Mouse (Mus musculus): ENCODE measurements around the gene Clip4. TPM values are rescaled to one million over a fixed set of nuclear protein-coding genes. Genes with fewer than 3 reads are reported as not detected.
"Not testable (repeated sequence)": the region's sequence is repeated elsewhere in the genome, so short reads cannot be mapped to it uniquely, and the experiment has no call there.

Clip4 gene
- 4.4 and 5.1 TPM in 2 replicates for polyA plus RNA-seq (2016; fragmentation: Nextera tagmentation; extraction: Ambion mirVana)

- H3K4me1 ChIP-seq: peaks cover 22% of the 10 kb centered on the region
- not testable (repeated sequence) for DNase-seq (ENCODE audit: extremely low spot score, low spot score); H3K36me3 ChIP-seq (replicated peaks); H3K9me3 ChIP-seq; H3K27me3 ChIP-seq (ENCODE audit: poor library complexity, severe bottlenecking); H3K4me3 ChIP-seq
- H3K27ac ChIP-seq: peak within 1 kb of the TSS; percentile 82
- 69% methylated on average over 1 of the region's 1 CpGs for WGBS
These were observed at the start of gene Clip4 for GRCm38 (mm10) chr17:71768173-71768572. Clip4 (plus strand) TSS chr17:71768473.

- no peak for DNase-seq (ENCODE audit: extremely low spot score, low spot score)
- H3K27ac ChIP-seq: no peak overlapping the region
- no peaks in the 10 kb centered on the region for H3K9me3 ChIP-seq
- H3K4me3 ChIP-seq: no peak overlapping the region
- H3K27me3 ChIP-seq (ENCODE audit: poor library complexity, severe bottlenecking): no peaks in the 10 kb centered on the region
- H3K4me1 ChIP-seq: no peaks in the 10 kb centered on the region
- no peaks in the 10 kb centered on the region for H3K36me3 ChIP-seq (replicated peaks)
These were observed 47.8 kb upstream of the Clip4 start for GRCm38 (mm10) chr17:71720434-71720833.

- WGBS: 86% methylated on average over 3 of the region's 3 CpGs
- H3K27me3 ChIP-seq (ENCODE audit: poor library complexity, severe bottlenecking): no peaks in the 10 kb centered on the region
These were observed 47.3 kb upstream of the Clip4 start for GRCm38 (mm10) chr17:71721019-71721418.

GRCm38 (mm10) chr17:71730655-71731054, 37.6 kb upstream of the Clip4 start:
- no peaks in the 10 kb centered on the region for H3K4me1 ChIP-seq
- no peak for DNase-seq (ENCODE audit: extremely low spot score, low spot score)
- H3K4me3 ChIP-seq: no peak overlapping the region
- no peak overlapping the region for H3K27ac ChIP-seq
- H3K36me3 ChIP-seq (replicated peaks): no peaks in the 10 kb centered on the region
- H3K27me3 ChIP-seq (ENCODE audit: poor library complexity, severe bottlenecking): no peaks in the 10 kb centered on the region
- H3K9me3 ChIP-seq: peaks cover 2% of the 10 kb centered on the region; the same call in 1 of the 2 replicates
- 76% methylated on average over 2 of the region's 2 CpGs for WGBS

More at GRCm38 (mm10) chr17:71721019-71721418, 47.3 kb upstream of the Clip4 start:
- no peak overlapping the region for H3K27ac ChIP-seq
- H3K9me3 ChIP-seq: no peaks in the 10 kb centered on the region
- no peaks in the 10 kb centered on the region for H3K36me3 ChIP-seq (replicated peaks)
- DNase-seq (ENCODE audit: extremely low spot score, low spot score): no peak
- H3K4me1 ChIP-seq: no peaks in the 10 kb centered on the region
- H3K4me3 ChIP-seq: no peak overlapping the region

GRCm38 (mm10) chr17:71736442-71736841, 31.8 kb upstream of the Clip4 start:
- 0 out of 2 replicates have a peak, but pooled peaks cover 4% of the 10 kb centered on the region for H3K4me1 ChIP-seq
- H3K36me3 ChIP-seq (replicated peaks): no peaks in the 10 kb centered on the region
- no peak overlapping the region for H3K4me3 ChIP-seq
- H3K9me3 ChIP-seq: peaks cover 2% of the 10 kb centered on the region; the same call in 1 of the 2 replicates
- WGBS: 76% methylated on average over 3 of the region's 3 CpGs
- no peaks in the 10 kb centered on the region for H3K27me3 ChIP-seq (ENCODE audit: poor library complexity, severe bottlenecking)
- DNase-seq (ENCODE audit: extremely low spot score, low spot score): no peak
- no peak overlapping the region for H3K27ac ChIP-seq

- 89% methylated on average over 3 of the region's 3 CpGs for WGBS
- DNase-seq (ENCODE audit: extremely low spot score, low spot score): no peak
- Histone ChIP-seq H3K27ac (no peak overlapping the region), H3K9me3 (no peaks in the 10 kb centered on the region), H3K4me3 (no peak overlapping the region), H3K36me3 (replicated peaks) (no peaks in the 10 kb centered on the region), H3K4me1 (peaks cover 28% of the 10 kb centered on the region), H3K27me3 (ENCODE audit: poor library complexity, severe bottlenecking) (no peaks in the 10 kb centered on the region)
These were observed 26.1 kb upstream of the Clip4 start for GRCm38 (mm10) chr17:71742156-71742555.

- Histone ChIP-seq H3K27me3 (ENCODE audit: poor library complexity, severe bottlenecking) (no peaks in the 10 kb centered on the region), H3K4me3 (no peak overlapping the region), H3K9me3 (no peaks in the 10 kb centered on the region), H3K36me3 (replicated peaks) (no peaks in the 10 kb centered on the region), H3K4me1 (peaks cover 31% of the 10 kb centered on the region), H3K27ac (0 out of 2 replicates have a peak overlapping the region, but pooled peaks have one; percentile 13)
- 23% methylated on average over 5 of the region's 5 CpGs for WGBS
- DNase-seq (ENCODE audit: extremely low spot score, low spot score): no peak
These were observed 25.3 kb upstream of the Clip4 start for GRCm38 (mm10) chr17:71742935-71743334.

- 94% methylated on average over 9 of the region's 9 CpGs for WGBS
- H3K4me3 ChIP-seq: no peak overlapping the region
- no peaks in the 10 kb centered on the region for H3K36me3 ChIP-seq (replicated peaks)
- no peaks in the 10 kb centered on the region for H3K27me3 ChIP-seq (ENCODE audit: poor library complexity, severe bottlenecking)
- H3K27ac ChIP-seq: no peak overlapping the region; the same call in 1 of the 2 replicates
- no peaks in the 10 kb centered on the region for H3K9me3 ChIP-seq
- DNase-seq (ENCODE audit: extremely low spot score, low spot score): no peak
- peaks cover 35% of the 10 kb centered on the region for H3K4me1 ChIP-seq
These were observed 22.2 kb upstream of the Clip4 start for GRCm38 (mm10) chr17:71746114-71746513.

- no peaks in the 10 kb centered on the region for H3K9me3 ChIP-seq
- H3K36me3 ChIP-seq (replicated peaks): no peaks in the 10 kb centered on the region
- no peak overlapping the region for H3K27ac ChIP-seq
- no peaks in the 10 kb centered on the region for H3K27me3 ChIP-seq (ENCODE audit: poor library complexity, severe bottlenecking)
- H3K4me3 ChIP-seq: no peak overlapping the region
- no peak for DNase-seq (ENCODE audit: extremely low spot score, low spot score)
- peaks cover 34% of the 10 kb centered on the region for H3K4me1 ChIP-seq
- WGBS: 89% methylated on average over 8 of the region's 8 CpGs
These were observed 20.7 kb upstream of the Clip4 start for GRCm38 (mm10) chr17:71747561-71747960.

- no peaks in the 10 kb centered on the region for H3K36me3 ChIP-seq (replicated peaks)
- no peak for DNase-seq (ENCODE audit: extremely low spot score, low spot score)
- no peak overlapping the region for H3K4me3 ChIP-seq
- no peaks in the 10 kb centered on the region for H3K9me3 ChIP-seq
- WGBS: 86% methylated on average over 9 of the region's 9 CpGs
- H3K4me1 ChIP-seq: peaks cover 19% of the 10 kb centered on the region
- H3K27ac ChIP-seq: 0 out of 2 replicates have a peak overlapping the region, but pooled peaks have one; percentile 22
- H3K27me3 ChIP-seq (ENCODE audit: poor library complexity, severe bottlenecking): no peaks in the 10 kb centered on the region
These were observed 18.6 kb upstream of the Clip4 start for GRCm38 (mm10) chr17:71749616-71750168.

- Histone ChIP-seq H3K27me3 (ENCODE audit: poor library complexity, severe bottlenecking) (no peaks in the 10 kb centered on the region), H3K27ac (no peak within 1 kb of the TSS), H3K9me3 (no peaks in the 10 kb centered on the region), H3K36me3 (replicated peaks) (no peaks in the 10 kb centered on the region), H3K4me1 (peaks cover 4% of the 10 kb centered on the region), H3K4me3 (no peak within 1 kb of the TSS)
- WGBS: 75% methylated on average over 10 of the region's 10 CpGs
- no peak for DNase-seq (ENCODE audit: extremely low spot score, low spot score)
These were observed 15.4 kb upstream of the Clip4 start, which contains the start of gene Pcare for GRCm38 (mm10) chr17:71752831-71753230. Pcare (minus strand) TSS chr17:71752894.

- WGBS: 81% methylated on average over 7 of the region's 7 CpGs
- no peaks in the 10 kb centered on the region for H3K4me1 ChIP-seq
- H3K27ac ChIP-seq: no peak overlapping the region
- H3K9me3 ChIP-seq: peaks cover 3% of the 10 kb centered on the region; the same call in 1 of the 2 replicates
- no peaks in the 10 kb centered on the region for H3K36me3 ChIP-seq (replicated peaks)
- DNase-seq (ENCODE audit: extremely low spot score, low spot score): no peak
- no peaks in the 10 kb centered on the region for H3K27me3 ChIP-seq (ENCODE audit: poor library complexity, severe bottlenecking)
- no peak overlapping the region for H3K4me3 ChIP-seq
These were observed 7.7 kb upstream of the Clip4 start for GRCm38 (mm10) chr17:71760536-71760935.

- Histone ChIP-seq H3K4me3 (peak overlapping the region; percentile 9; the same call in 1 of the 2 replicates), H3K36me3 (replicated peaks) (no peaks in the 10 kb centered on the region), H3K27me3 (ENCODE audit: poor library complexity, severe bottlenecking) (no peaks in the 10 kb centered on the region), H3K9me3 (no peaks in the 10 kb centered on the region), H3K27ac (peak overlapping the region; percentile 82), H3K4me1 (peaks cover 22% of the 10 kb centered on the region)
- WGBS: 11% methylated on average over 6 of the region's 6 CpGs
- peak; percentile 69 for DNase-seq (ENCODE audit: extremely low spot score, low spot score)
These were observed 1.3 kb downstream of the Clip4 start for GRCm38 (mm10) chr17:71769564-71769963.

All from forebrain, embryonic 10.5 days (tissue).